Mouse (Mus musculus) layer of hippocampus, adult 11-12 months (tissue): ENCODE data around the gene Det1.

ENCODE experiments used
- DNase-seq: peaks from one replicate; pipeline ENCODE4 v3.0.0; 2022; ENCODE audit warnings: low spot score

Gene Det1

DNA sequence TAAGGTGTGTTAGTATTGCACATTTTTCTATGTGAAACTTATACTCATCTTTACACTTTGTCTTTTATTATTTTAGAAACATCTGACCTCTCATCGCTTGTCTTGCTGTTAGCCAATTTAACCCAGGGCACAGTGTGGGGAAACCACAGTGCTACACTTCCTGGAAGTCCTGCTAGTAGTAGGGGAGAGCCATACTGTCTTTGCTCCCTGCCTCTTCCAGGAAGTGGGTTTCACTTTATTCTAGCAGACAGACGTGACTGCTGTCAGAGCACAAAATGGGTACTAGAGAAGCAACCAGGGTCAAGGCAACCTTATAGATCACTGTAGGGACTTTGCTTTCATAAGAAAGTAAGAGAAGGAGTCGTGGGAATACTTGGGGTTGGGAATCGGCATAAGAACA is 7.0 kb upstream of the Det1 start:
- DNase-seq, result no peak

- DNase-seq, result no peak
Observed at GRCm38 (mm10) chr7:78846066-78846716, 872 bp downstream of the Det1 start.

- DNase-seq, result no peak
Observed at GRCm38 (mm10) chr7:78841601-78842000, 5.5 kb downstream of the Det1 start.

- no peak for DNase-seq
Observed at GRCm38 (mm10) chr7:78837250-78837649, 9.8 kb downstream of the Det1 start.

GRCm38 (mm10) chr7:78835656-78836055 is 11.4 kb downstream of the Det1 start:
- no peak for DNase-seq

GRCm38 (mm10) chr7:78827749-78828362 is 19.2 kb downstream of the Det1 start:
- no peak for DNase-seq

- DNase-seq, result no peak
Observed at GRCm38 (mm10) chr7:78826682-78827385, 20.2 kb downstream of the Det1 start.

DNA sequence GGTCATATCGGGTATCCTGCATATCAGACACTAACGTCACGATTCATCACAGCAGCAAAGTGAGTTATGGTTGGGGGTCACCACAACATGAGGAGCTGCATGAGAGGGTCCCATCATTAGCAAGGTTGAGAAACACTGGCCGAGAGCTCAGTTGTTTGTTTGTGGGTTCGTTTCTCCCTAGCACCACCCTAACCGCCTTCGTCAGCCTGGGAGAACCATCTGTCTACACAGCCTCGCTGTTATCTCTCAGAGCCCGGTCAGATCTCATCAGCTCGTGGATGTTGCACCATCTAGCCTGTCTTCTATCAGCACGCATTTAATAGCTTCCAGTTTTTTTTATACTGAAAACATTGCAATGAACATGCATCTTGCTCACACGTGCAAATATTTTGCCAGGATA is 28.7 kb downstream of the Det1 start:
- DNase-seq, result no peak

DNA sequence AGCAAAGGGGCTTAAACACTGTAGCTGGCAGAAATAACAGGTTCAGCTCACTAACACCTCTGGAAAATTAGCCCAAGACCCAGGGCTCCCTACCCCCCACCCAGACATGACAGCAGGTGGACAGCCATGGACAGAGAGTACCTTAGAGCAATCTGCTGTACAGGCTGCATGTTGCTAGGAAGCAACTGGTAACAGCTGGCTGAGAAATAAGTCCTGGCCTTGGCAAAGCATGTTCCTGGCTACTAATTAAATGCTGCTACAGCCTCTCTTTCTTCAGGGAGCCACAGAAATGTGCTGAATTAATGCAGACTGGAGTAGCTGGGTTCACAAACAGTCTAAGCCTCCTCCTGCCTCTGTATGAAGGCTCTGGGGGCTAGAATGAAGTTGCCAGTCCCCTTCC is 32.3 kb downstream of the Det1 start:
- no peak for DNase-seq

- DNase-seq, result no peak
Observed at GRCm38 (mm10) chr7:78813791-78814190, 33.3 kb downstream of the Det1 start.

DNA sequence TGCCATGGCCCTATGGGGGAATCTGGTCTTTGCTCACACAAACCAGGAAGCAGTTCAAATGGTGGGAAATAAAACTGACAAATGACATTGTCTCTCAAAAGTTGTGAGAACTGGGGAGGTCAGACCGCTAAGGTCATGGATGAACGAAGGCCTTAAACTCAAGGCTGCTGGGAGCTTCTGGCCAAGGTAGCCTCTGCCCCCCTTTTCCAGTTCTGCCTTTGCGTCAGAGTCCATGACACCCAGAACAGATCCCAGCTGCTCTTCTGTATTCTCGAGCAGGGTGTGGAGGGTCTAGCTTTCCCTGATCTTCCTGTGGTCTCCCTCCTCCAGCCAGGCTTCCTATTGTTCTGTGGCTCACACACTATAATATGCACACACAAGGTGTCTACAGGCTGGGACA is 39.9 kb downstream of the Det1 start:
- DNase-seq, result no peak

DNA sequence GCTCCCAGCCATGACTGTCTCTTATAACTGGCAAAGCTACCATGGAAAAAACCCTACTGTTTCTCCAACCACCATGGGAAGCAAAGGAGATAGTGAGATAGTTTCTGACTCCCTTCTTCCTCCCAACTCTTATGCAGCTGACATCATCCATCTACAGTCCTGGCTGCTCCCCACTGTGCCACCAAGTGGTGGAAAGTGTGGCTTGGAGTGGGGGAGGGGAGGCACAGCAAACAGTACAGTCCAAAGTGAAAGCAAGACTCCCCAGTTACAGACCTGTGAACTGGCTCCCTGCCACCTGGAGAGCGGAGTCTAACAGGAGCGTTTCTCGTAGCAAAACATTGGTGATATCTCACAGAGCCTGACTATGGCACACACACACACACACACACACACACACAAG is 43.2 kb downstream of the Det1 start:
- no peak for DNase-seq

DNA sequence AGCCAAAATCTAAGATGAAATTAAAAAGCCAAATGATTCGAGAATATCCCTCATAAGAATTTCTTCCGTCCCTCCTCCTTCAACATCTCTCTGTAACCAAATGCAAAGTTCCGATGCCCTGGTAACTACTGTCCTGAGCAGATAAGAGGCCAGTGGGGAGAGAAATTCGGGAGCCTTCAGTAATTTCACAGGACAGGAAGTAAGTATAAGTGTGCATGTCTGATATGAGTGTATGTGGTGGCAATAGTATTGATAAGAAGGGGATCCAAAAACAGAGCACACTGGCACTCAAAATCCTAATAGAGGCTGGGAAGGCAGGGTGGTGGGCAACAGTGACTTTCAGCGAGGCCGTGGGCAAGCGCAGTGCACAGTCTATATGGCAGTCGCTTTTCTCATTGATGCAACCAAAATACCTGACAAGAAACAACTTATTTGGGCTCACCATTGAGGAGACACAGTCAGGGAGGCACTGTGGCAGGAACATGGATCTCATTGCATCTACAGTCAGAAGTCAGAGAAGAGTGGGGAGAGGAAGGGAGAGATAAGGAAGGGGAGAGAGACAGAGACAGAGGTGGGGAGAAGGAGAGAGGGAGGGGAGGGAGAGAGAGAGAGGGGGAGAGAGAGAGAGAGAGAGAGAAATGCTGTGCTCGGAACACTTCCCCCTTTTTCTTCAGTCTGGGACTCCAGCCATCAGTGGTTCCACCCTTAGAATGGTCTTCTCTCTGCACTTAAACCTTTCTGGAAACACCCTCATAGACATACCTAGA is 47.1 kb downstream of the Det1 start:
- no peak for DNase-seq

DNA sequence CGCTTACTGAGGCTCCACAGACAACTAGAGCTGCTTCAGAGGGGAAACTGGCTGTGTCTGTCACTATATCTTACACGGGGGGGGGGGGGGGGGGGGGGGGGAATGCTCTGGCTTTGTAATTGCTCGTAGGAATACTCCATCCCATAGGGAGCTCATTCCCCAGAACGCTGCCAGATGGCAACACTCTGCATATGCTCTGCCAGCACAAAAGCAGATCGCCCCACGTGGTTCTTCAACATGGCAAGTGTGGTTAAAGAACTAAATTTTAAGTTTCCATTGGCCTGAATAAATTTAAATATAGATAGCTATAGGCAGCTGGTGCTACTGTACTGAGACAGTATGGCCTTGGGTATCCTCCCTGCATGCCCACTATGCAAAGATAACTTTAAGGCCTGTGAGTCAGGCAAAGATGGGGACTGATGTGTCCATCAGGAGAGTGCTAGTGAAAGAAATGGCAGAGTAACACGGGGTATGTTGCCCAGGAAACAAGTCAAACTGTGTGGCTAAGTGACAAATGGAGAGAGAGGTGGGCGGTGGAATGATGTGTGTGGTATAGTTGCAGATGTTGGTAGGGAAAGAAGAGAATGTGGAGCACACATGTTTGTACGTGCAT is 49.1 kb downstream of the Det1 start:
- DNase-seq, result peak; percentile 74

GRCm38 (mm10) chr7:78796624-78797023 is 50.4 kb downstream of the Det1 start:
- no peak for DNase-seq

GRCm38 (mm10) chr7:78794571-78795092 is 52.4 kb downstream of the Det1 start:
- DNase-seq, result no peak

- DNase-seq, result no peak
Observed at GRCm38 (mm10) chr7:78793895-78794570, 53.0 kb downstream of the Det1 start.

GRCm38 (mm10) chr7:78791359-78792222 is 55.5 kb downstream of the Det1 start:
- peak; percentile 63 for DNase-seq

GRCm38 (mm10) chr7:78787793-78788380 is 59.2 kb downstream of the Det1 start:
- peak; percentile 43 for DNase-seq

GRCm38 (mm10) chr7:78785906-78786305 is 61.2 kb downstream of the Det1 start:
- DNase-seq, result no peak
